Mouse (Mus musculus) cortical plate, adult 2 months (tissue): ENCODE measurements around the gene Syne1.

Experiments used
- CTCF ChIP-seq: fragments of 200-500 bp; IDR thresholded peaks from 2 replicates; pipeline ENCODE4 v1.5.1; 2011; ENCODE audit warnings: mild to moderate bottlenecking, control low read depth, low read length; ENCODE audit not compliant: insufficient read depth; ENCODE audit errors: extremely low read depth
- POLR2A ChIP-seq: fragments of 200-500 bp; IDR thresholded peaks from 2 replicates; pipeline ENCODE4 v1.6.1; 2011; ENCODE audit warnings: mild to moderate bottlenecking, low read length, control low read depth; ENCODE audit not compliant: insufficient read depth; ENCODE audit errors: extremely low read depth

DNA sequence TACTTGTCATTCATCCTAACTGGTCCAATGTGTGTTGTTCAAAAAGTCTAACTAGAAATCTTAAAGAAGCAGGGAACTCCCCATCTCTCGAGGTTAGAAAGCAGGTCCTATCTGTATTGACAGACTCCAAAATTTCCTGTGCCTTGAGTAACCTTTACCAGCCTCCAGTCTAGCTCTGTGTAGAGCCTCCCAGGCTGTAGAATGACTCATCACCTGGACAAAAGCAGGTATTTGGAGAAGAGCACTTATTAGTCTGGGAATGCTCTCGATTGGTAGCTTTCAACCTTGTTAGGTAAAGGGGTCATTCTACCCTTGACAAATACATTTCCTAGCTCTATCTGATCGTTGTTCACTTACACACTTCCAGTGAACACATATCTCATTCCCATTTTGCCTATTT is 39.9 kb downstream of the Syne1 start:
- no peak for TF ChIP-seq CTCF
- TF ChIP-seq POLR2A, result no peak
